Mouse (Mus musculus) cerebellum, adult 11 months (tissue): ENCODE data around the gene Fastkd3.

Experiments used
- DNase-seq: peaks from one replicate; pipeline ENCODE4 v3.0.0; 2022

Gene Fastkd3

GRCm38 (mm10) chr13:68622792-68623191 lies 40.8 kb downstream of the Fastkd3 start:
- no peak for DNase-seq

- DNase-seq: no peak
Observed at GRCm38 (mm10) chr13:68627041-68627440, 45.0 kb downstream of the Fastkd3 start.
